Mouse (Mus musculus): ENCODE results near the gene 4930451I11Rik. TPM values are rescaled to one million over a fixed set of nuclear protein-coding genes. Genes with fewer than 3 reads are reported as not detected.

Gene 4930451I11Rik
- polyA plus RNA-seq, 1 experiment from 2014 or later: not detected

DNA sequence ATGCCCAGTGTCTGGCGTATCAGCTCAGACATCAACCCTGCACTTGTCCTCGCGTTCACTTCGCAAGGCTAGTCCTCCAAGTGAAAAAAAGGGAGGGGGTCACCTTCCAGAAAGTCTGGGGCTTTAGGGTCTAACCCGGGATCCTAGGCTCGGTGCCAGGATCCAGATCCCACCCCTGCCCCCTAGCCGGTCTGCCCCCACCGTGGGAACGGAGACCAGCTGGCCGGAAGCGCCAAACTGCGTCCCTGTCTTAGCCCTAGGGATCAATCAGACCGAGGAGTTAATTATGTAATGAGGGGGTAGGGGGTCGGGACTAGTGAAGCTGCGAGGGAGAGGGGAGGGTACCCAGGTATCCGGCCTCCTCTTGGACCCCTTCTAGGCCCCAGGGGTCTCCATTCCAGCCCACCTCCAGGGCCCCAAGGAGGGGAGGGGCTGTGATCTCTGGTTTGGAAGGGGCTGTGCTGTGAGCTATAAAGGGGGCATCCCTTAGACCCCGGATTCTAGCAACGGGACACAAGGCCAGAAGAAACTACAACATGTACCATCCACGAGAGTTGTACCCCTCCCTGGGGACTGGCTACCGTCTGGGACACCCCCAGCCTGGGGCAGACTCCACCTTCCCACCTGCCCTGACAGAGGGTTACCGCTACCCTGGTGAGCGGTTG lies 50.3 kb downstream of the 4930451I11Rik start, which contains the start of gene Tbx6:
Gene Tbx6, plus strand, starts transcription at position 513 of the 665 bp plus-strand sequence.
- Histone ChIP-seq H3K27me3 (ENCODE audit: insufficient read depth, poor library complexity, severe bottlenecking) (no peaks in the 10 kb centered on the region), H3K27ac (peak within 1 kb of the TSS; percentile 76), H3K9me3 (no peaks in the 10 kb centered on the region), H3K4me3 (peak within 1 kb of the TSS; percentile 63), H3K36me3 (peaks cover 35% of the 10 kb centered on the region), H3K4me1 (peaks cover 61% of the 10 kb centered on the region)
- DNase-seq (ENCODE audit: low spot score): no peak
- WGBS: 7% methylated on average over 22 of the region's 22 CpGs

Other genes with a start within 250 kb of the 4930451I11Rik start
- gene Apobr, start 246.7 kb downstream of the 4930451I11Rik start, polyA plus RNA-seq (2016; fragmentation: Nextera tagmentation; extraction: Ambion mirVana): 0.18 and 0.23 TPM in 2 replicates
- 19.8 and 23.3 TPM in 2 replicates for gene Cln3, start 245.8 kb downstream of the 4930451I11Rik start, polyA plus RNA-seq (2016; fragmentation: Nextera tagmentation; extraction: Ambion mirVana)
- not detected in 2 replicates for gene Il27, start 236.7 kb downstream of the 4930451I11Rik start, polyA plus RNA-seq (2016; fragmentation: Nextera tagmentation; extraction: Ambion mirVana)
- gene Nupr1, start 200.8 kb downstream of the 4930451I11Rik start, polyA plus RNA-seq (2016; fragmentation: Nextera tagmentation; extraction: Ambion mirVana): 0.75 and 1.2 TPM in 2 replicates
- 36.6 and 44.3 TPM in 2 replicates for gene Sgf29, start 182.3 kb downstream of the 4930451I11Rik start, polyA plus RNA-seq (2016; fragmentation: Nextera tagmentation; extraction: Ambion mirVana)
- gene Sult1a1, start 155.2 kb downstream of the 4930451I11Rik start, polyA plus RNA-seq (2016; fragmentation: Nextera tagmentation; extraction: Ambion mirVana): 0.34 and 0.94 TPM in 2 replicates
- 135 and 159 TPM in 2 replicates for gene Bola2, start 136.2 kb downstream of the 4930451I11Rik start, polyA plus RNA-seq (2016; fragmentation: Nextera tagmentation; extraction: Ambion mirVana)
- gene Slx1b, start 135.9 kb downstream of the 4930451I11Rik start, polyA plus RNA-seq (2016; fragmentation: Nextera tagmentation; extraction: Ambion mirVana): 6.9 and 8.8 TPM in 2 replicates
- gene Coro1a, start 123.9 kb downstream of the 4930451I11Rik start, polyA plus RNA-seq (2016; fragmentation: Nextera tagmentation; extraction: Ambion mirVana): 10.0 and 21.7 TPM in 2 replicates
- gene Mapk3, start 72.0 kb downstream of the 4930451I11Rik start, polyA plus RNA-seq (2016; fragmentation: Nextera tagmentation; extraction: Ambion mirVana): 59.6 and 69.8 TPM in 2 replicates
- 1.3 and 1.5 TPM in 2 replicates for gene Gdpd3, start 65.3 kb downstream of the 4930451I11Rik start, polyA plus RNA-seq (2016; fragmentation: Nextera tagmentation; extraction: Ambion mirVana)
- gene Ypel3, start 54.7 kb downstream of the 4930451I11Rik start, polyA plus RNA-seq (2016; fragmentation: Nextera tagmentation; extraction: Ambion mirVana): 43.4 and 66.0 TPM in 2 replicates
- 0.23 and 0.53 TPM in 2 replicates for gene Tbx6, start 50.2 kb downstream of the 4930451I11Rik start, polyA plus RNA-seq (2016; fragmentation: Nextera tagmentation; extraction: Ambion mirVana)
- 233 and 325 TPM in 2 replicates for gene Ppp4c, start 39.1 kb downstream of the 4930451I11Rik start, polyA plus RNA-seq (2016; fragmentation: Nextera tagmentation; extraction: Ambion mirVana)
- 0.06 and 0.38 TPM in 2 replicates for gene Fam57b, start 34.0 kb downstream of the 4930451I11Rik start, polyA plus RNA-seq (2016; fragmentation: Nextera tagmentation; extraction: Ambion mirVana)
- 0.28 and 0.64 TPM in 2 replicates for gene Doc2a, start 15.8 kb upstream of the 4930451I11Rik start, polyA plus RNA-seq (2016; fragmentation: Nextera tagmentation; extraction: Ambion mirVana)
- 31.1 and 35.0 TPM in 2 replicates for gene Hirip3, start 30.3 kb upstream of the 4930451I11Rik start, polyA plus RNA-seq (2016; fragmentation: Nextera tagmentation; extraction: Ambion mirVana)
- 79.1 and 92.0 TPM in 2 replicates for gene Ino80e, start 30.7 kb upstream of the 4930451I11Rik start, polyA plus RNA-seq (2016; fragmentation: Nextera tagmentation; extraction: Ambion mirVana)
- 33.2 and 39.2 TPM in 2 replicates for gene Taok2, start 53.1 kb upstream of the 4930451I11Rik start, polyA plus RNA-seq (2016; fragmentation: Nextera tagmentation; extraction: Ambion mirVana)
- 18.6 and 20.7 TPM in 2 replicates for gene Tmem219, start 91.3 kb upstream of the 4930451I11Rik start, polyA plus RNA-seq (2016; fragmentation: Nextera tagmentation; extraction: Ambion mirVana)
- 15.5 and 21.3 TPM in 2 replicates for gene Kctd13, start 97.2 kb upstream of the 4930451I11Rik start, polyA plus RNA-seq (2016; fragmentation: Nextera tagmentation; extraction: Ambion mirVana)
- not detected in 2 replicates for gene Asphd1, start 117.9 kb upstream of the 4930451I11Rik start, polyA plus RNA-seq (2016; fragmentation: Nextera tagmentation; extraction: Ambion mirVana)
- gene Sez6l2, start 118.9 kb upstream of the 4930451I11Rik start, polyA plus RNA-seq (2016; fragmentation: Nextera tagmentation; extraction: Ambion mirVana): 0.15 and 0.35 TPM in 2 replicates
- gene Cdipt, start 144.3 kb upstream of the 4930451I11Rik start, polyA plus RNA-seq (2016; fragmentation: Nextera tagmentation; extraction: Ambion mirVana): 87.4 and 89.3 TPM in 2 replicates
- gene Cdiptos, start 144.5 kb upstream of the 4930451I11Rik start, polyA plus RNA-seq (2016; fragmentation: Nextera tagmentation; extraction: Ambion mirVana): 1.3 and 1.5 TPM in 2 replicates
- gene Mvp, start 183.0 kb upstream of the 4930451I11Rik start, polyA plus RNA-seq (2016; fragmentation: Nextera tagmentation; extraction: Ambion mirVana): 8.4 and 9.9 TPM in 2 replicates
- 0.41 TPM in 1 of 2 replicates, not detected in the other for gene Pagr1b, start 184.8 kb upstream of the 4930451I11Rik start, polyA plus RNA-seq (2016; fragmentation: Nextera tagmentation; extraction: Ambion mirVana)
- 64.1 and 99.6 TPM in 2 replicates for gene Pagr1a, start 185.7 kb upstream of the 4930451I11Rik start, polyA plus RNA-seq (2016; fragmentation: Nextera tagmentation; extraction: Ambion mirVana)
- gene Gm42742, start 189.5 kb upstream of the 4930451I11Rik start, polyA plus RNA-seq (2016; fragmentation: Nextera tagmentation; extraction: Ambion mirVana): 20.6 and 46.6 TPM in 2 replicates
- gene Prrt2, start 189.6 kb upstream of the 4930451I11Rik start, polyA plus RNA-seq (2016; fragmentation: Nextera tagmentation; extraction: Ambion mirVana): 2.4 and 3.2 TPM in 2 replicates
- gene Maz, start 195.4 kb upstream of the 4930451I11Rik start, polyA plus RNA-seq (2016; fragmentation: Nextera tagmentation; extraction: Ambion mirVana): 41.5 and 66.9 TPM in 2 replicates
- 110 and 145 TPM in 2 replicates for gene Kif22, start 210.8 kb upstream of the 4930451I11Rik start, polyA plus RNA-seq (2016; fragmentation: Nextera tagmentation; extraction: Ambion mirVana)